Mouse (Mus musculus): ENCODE data around the gene Grik3. TPM values are rescaled to one million over a fixed set of nuclear protein-coding genes. Genes with fewer than 3 reads are reported as not detected.

Gene Grik3
- polyA plus RNA-seq, 1 experiment: 0.08 TPM

GRCm38 (mm10) chr4:125515646-125516045 is 25.1 kb downstream of the Grik3 start:
- no peak overlapping the region for H3K27ac ChIP-seq (ENCODE audit: insufficient read depth, low read depth, low read length)
- H3K4me3 ChIP-seq (ENCODE audit: insufficient read depth, low read length): no peak overlapping the region
- TF ChIP-seq CTCF (IDR thresholded peaks at IDR 0.05; ENCODE audit: low read depth, low read length): no peak
- no peak for TF ChIP-seq POLR2A (IDR thresholded peaks at IDR 0.05; ENCODE audit: borderline replicate concordance, low read depth, low read length)
- H3K4me1 ChIP-seq (ENCODE audit: control insufficient read depth, insufficient read depth, low read length): no peaks in the 10 kb centered on the region

GRCm38 (mm10) chr4:125516612-125517011 is 26.1 kb downstream of the Grik3 start:
- Histone ChIP-seq H3K27ac (ENCODE audit: insufficient read depth, low read depth, low read length) (no peak overlapping the region), H3K4me3 (ENCODE audit: insufficient read depth, low read length) (no peak overlapping the region), H3K4me1 (ENCODE audit: control insufficient read depth, insufficient read depth, low read length) (no peaks in the 10 kb centered on the region)
- TF ChIP-seq CTCF (IDR thresholded peaks at IDR 0.05; ENCODE audit: low read depth, low read length) (no peak), POLR2A (IDR thresholded peaks at IDR 0.05; ENCODE audit: borderline replicate concordance, low read depth, low read length) (no peak)

DNA sequence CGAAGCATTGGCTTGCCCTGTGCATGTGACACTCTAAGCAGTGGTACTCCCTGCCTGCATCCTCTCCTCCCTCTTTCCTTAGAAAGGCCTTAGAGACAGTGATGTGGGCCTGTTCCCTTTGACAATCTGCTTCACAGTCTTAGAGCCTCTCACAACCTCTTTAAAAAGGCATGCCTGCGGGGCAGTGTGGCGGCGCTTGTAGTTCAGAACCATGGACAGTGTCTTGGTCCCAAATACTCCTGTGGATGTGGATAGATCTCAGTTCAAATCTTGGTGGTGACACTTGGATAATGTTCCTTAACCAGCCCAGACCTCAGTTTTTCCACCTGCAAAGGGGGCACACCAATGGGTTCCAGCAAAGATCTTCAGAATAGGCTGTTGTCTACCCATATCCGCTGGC is 28.4 kb downstream of the Grik3 start:
- H3K27ac ChIP-seq (ENCODE audit: insufficient read depth, low read depth, low read length): no peak overlapping the region
- no peaks in the 10 kb centered on the region for H3K4me1 ChIP-seq (ENCODE audit: control insufficient read depth, insufficient read depth, low read length)
- TF ChIP-seq POLR2A (IDR thresholded peaks at IDR 0.05; ENCODE audit: borderline replicate concordance, low read depth, low read length) (no peak), CTCF (IDR thresholded peaks at IDR 0.05; ENCODE audit: low read depth, low read length) (no peak)
- no peak overlapping the region for H3K4me3 ChIP-seq (ENCODE audit: insufficient read depth, low read length)

GRCm38 (mm10) chr4:125522931-125523330 is 32.4 kb downstream of the Grik3 start:
- TF ChIP-seq CTCF (IDR thresholded peaks at IDR 0.05; ENCODE audit: low read depth, low read length) (no peak), POLR2A (IDR thresholded peaks at IDR 0.05; ENCODE audit: borderline replicate concordance, low read depth, low read length) (no peak)

DNA sequence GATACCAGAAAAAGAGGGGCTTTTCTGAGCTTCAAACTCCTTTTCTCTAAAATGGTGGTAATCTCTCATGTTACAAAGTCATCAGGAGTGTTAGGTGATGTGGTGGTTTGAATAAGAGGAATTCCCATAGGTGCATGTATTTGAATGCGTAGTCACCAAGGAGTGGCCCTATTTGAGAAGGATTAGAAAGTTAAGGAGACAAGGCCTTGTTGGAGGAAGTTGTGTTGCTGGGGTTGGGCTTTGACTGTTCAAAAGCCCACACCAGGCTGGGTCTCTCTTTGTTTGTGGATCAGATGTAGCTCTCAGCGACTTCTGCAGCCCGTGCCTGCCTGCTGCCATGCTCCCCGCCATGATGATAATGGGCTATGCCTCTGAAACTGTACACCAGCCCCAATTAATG is 34.8 kb downstream of the Grik3 start:
- TF ChIP-seq POLR2A (IDR thresholded peaks at IDR 0.05; ENCODE audit: borderline replicate concordance, low read depth, low read length) (no peak), CTCF (IDR thresholded peaks at IDR 0.05; ENCODE audit: low read depth, low read length) (no peak)
- no peak overlapping the region for H3K27ac ChIP-seq (ENCODE audit: insufficient read depth, low read depth, low read length)
- no peaks in the 10 kb centered on the region for H3K4me1 ChIP-seq (ENCODE audit: control insufficient read depth, insufficient read depth, low read length)
- no peak overlapping the region for H3K4me3 ChIP-seq (ENCODE audit: insufficient read depth, low read length)

More at GRCm38 (mm10) chr4:125522931-125523330, 32.4 kb downstream of the Grik3 start:
- no peak overlapping the region for H3K4me3 ChIP-seq (ENCODE audit: insufficient read depth, low read length)
- H3K27ac ChIP-seq (ENCODE audit: insufficient read depth, low read depth, low read length): no peak overlapping the region
- no peaks in the 10 kb centered on the region for H3K4me1 ChIP-seq (ENCODE audit: control insufficient read depth, insufficient read depth, low read length)

DNA sequence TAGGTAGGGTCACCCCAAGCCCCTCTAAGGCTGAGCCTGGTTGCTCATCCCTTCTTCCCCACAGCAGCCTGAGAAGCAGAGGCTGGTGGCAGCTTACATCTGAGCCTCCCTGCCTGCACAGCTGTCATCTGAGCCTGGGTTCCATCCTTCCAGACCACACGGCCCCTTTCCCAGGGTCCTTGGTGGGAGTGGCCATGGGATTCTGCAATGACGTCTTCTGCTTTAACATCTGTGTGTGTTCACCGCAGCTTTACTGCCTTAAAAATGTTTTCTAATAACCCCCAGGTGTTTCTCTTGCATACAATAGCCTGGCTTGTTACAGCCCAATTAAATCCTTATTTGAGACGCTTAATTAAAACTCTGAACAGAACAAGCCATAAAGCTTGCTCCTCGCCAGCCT is 35.9 kb downstream of the Grik3 start:
- TF ChIP-seq CTCF (IDR thresholded peaks at IDR 0.05; ENCODE audit: low read depth, low read length) (no peak), POLR2A (IDR thresholded peaks at IDR 0.05; ENCODE audit: borderline replicate concordance, low read depth, low read length) (no peak)
- Histone ChIP-seq H3K4me3 (ENCODE audit: insufficient read depth, low read length) (no peak overlapping the region), H3K27ac (ENCODE audit: insufficient read depth, low read depth, low read length) (no peak overlapping the region), H3K4me1 (ENCODE audit: control insufficient read depth, insufficient read depth, low read length) (no peaks in the 10 kb centered on the region)

DNA sequence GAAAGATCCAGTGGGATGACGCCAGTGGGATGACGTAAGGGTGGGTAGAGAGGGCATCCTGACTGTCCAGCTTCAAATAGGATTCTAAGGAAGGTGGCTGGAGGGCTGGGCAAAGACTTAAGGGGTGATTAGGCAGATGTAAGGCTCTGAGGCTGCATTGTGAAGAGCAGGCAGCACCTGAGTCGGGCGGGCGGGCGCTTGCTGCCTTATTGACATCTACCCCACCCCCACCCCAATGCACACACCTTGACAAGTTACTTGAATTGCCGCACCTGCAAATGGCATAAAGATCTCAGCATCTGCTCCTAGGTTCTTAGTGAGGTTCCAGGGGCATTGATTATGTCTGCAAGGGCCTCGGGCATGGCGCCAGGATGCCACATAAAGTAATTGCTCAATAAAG is 43.5 kb downstream of the Grik3 start:
- no peak overlapping the region for H3K4me3 ChIP-seq (ENCODE audit: insufficient read depth, low read length)
- H3K27ac ChIP-seq (ENCODE audit: insufficient read depth, low read depth, low read length): no peak overlapping the region
- H3K4me1 ChIP-seq (ENCODE audit: control insufficient read depth, insufficient read depth, low read length): no peaks in the 10 kb centered on the region
- TF ChIP-seq CTCF (IDR thresholded peaks at IDR 0.05; ENCODE audit: low read depth, low read length) (no peak), POLR2A (IDR thresholded peaks at IDR 0.05; ENCODE audit: borderline replicate concordance, low read depth, low read length) (no peak)

DNA sequence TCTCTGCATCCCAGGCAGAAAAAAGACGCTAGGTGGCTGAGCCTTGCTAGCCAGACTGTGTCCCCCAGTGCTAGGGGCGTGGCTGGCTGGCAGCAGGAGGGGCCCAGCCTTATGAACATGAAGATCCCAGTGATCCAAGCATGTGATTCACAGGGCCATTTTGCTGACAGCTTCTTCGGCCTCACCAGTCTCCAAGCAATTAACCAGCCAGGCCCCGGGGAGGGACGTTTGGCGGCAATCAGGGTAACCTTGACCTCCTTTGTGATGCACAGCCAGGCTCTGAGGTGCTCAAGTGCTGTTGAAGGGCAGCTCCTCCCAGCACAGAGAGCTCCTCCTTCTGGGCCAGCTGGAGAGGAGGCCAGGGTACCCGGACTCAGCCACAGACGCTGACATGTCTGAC is 43.9 kb downstream of the Grik3 start:
- no peak overlapping the region for H3K27ac ChIP-seq (ENCODE audit: insufficient read depth, low read depth, low read length)

GRCm38 (mm10) chr4:125534991-125535401 is 44.5 kb downstream of the Grik3 start:
- Histone ChIP-seq H3K27ac (ENCODE audit: insufficient read depth, low read depth, low read length) (no peak overlapping the region), H3K4me3 (ENCODE audit: insufficient read depth, low read length) (no peak overlapping the region), H3K4me1 (ENCODE audit: control insufficient read depth, insufficient read depth, low read length) (no peaks in the 10 kb centered on the region)
- TF ChIP-seq CTCF (IDR thresholded peaks at IDR 0.05; ENCODE audit: low read depth, low read length): no peak
- no peak for TF ChIP-seq POLR2A (IDR thresholded peaks at IDR 0.05; ENCODE audit: borderline replicate concordance, low read depth, low read length)

More for the DNA sequence above, 43.9 kb downstream of the Grik3 start:
- no peak overlapping the region for H3K4me3 ChIP-seq (ENCODE audit: insufficient read depth, low read length)
- H3K4me1 ChIP-seq (ENCODE audit: control insufficient read depth, insufficient read depth, low read length): no peaks in the 10 kb centered on the region
- TF ChIP-seq POLR2A (IDR thresholded peaks at IDR 0.05; ENCODE audit: borderline replicate concordance, low read depth, low read length) (no peak), CTCF (IDR thresholded peaks at IDR 0.05; ENCODE audit: low read depth, low read length) (no peak)

DNA sequence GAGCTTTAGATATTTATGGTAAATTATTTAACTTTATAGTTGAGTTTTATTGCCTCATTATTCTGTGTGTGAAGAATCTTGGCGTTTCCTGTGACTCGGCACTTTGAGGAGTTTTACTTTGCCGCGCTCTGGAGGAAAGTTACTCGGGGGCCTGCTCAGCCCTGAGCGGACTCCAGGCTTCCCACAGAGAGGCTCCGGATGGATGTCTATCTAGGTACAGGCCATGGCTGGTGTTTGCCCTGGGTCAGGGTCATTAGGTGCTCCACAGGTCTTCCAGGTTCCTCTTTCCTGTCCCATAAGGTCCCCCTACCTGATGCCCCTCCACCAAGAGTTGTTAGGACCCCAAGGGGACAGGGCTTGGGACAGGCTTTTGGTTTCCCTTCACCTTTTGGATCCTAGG is 45.0 kb downstream of the Grik3 start:
- no peak overlapping the region for H3K27ac ChIP-seq (ENCODE audit: insufficient read depth, low read depth, low read length)
- TF ChIP-seq CTCF (IDR thresholded peaks at IDR 0.05; ENCODE audit: low read depth, low read length) (no peak), POLR2A (IDR thresholded peaks at IDR 0.05; ENCODE audit: borderline replicate concordance, low read depth, low read length) (no peak)

DNA sequence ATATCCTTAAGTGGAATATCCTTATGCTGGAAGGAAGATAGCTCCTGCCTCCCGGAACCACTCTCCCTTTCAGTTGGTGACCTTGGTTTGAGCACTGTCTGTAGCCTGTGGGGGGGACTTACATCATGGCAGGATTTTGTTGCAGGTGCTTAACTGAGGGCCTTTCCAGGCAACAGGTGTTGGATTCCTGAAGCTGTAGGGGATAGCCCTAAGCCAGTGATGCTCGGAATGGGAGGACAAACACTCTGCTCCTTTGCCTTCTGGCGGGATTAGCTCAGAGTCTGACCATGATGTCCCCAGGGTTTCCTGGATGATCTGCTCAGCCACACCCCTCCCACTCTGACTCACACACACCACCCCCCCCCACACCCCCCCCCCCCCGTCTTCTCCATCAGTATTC is 45.5 kb downstream of the Grik3 start:
- H3K27ac ChIP-seq (ENCODE audit: insufficient read depth, low read depth, low read length): no peak overlapping the region
- H3K4me1 ChIP-seq (ENCODE audit: control insufficient read depth, insufficient read depth, low read length): no peaks in the 10 kb centered on the region
- H3K4me3 ChIP-seq (ENCODE audit: insufficient read depth, low read length): no peak overlapping the region
- TF ChIP-seq POLR2A (IDR thresholded peaks at IDR 0.05; ENCODE audit: borderline replicate concordance, low read depth, low read length) (no peak), CTCF (IDR thresholded peaks at IDR 0.05; ENCODE audit: low read depth, low read length) (no peak)

More for the DNA sequence above, 45.0 kb downstream of the Grik3 start:
- Histone ChIP-seq H3K4me3 (ENCODE audit: insufficient read depth, low read length) (no peak overlapping the region), H3K4me1 (ENCODE audit: control insufficient read depth, insufficient read depth, low read length) (no peaks in the 10 kb centered on the region)
